Mouse (Mus musculus) embryonic facial prominence, embryonic 14.5 days (tissue): ENCODE measurements at regions not wholly inside any gene's neighbourhood (a gene's known extent, or its start where the extent isn't known, plus 50 kb on each side); places are given as distances from the start of the nearest gene placed in this dataset.

Source experiments
- ATAC-seq: fragments of 200-750 bp; cut with Nextera tagmentation; 2 replicates; pipeline ENCODE4 v1.8.0; 2017; ENCODE audit warnings: low read depth, moderate number of reproducible peaks, moderate TSS enrichment
- DNase-seq: peaks from one replicate; pipeline ENCODE4 v3.0.0-alpha.2; 2015; ENCODE audit warnings: low spot score
- H3K27ac ChIP-seq: fragments of 300-500 bp; sonication (generic); replicated peaks from 2 replicates; pipeline ENCODE4 v1.5.1; 2014; ENCODE audit warnings: low read depth, mild to moderate bottlenecking, low read length, moderate library complexity
- H3K27me3 ChIP-seq: fragments of 300-500 bp; sonication (generic); replicated peaks from 2 replicates; pipeline ENCODE4 v1.6.1; 2014; ENCODE audit warnings: low read length; ENCODE audit not compliant: control insufficient read depth, insufficient read depth
- H3K36me3 ChIP-seq: fragments of 300-500 bp; sonication (generic); 2 replicates; pipeline ENCODE4 v1.6.1; 2014; ENCODE audit warnings: low read length, mixed read lengths; ENCODE audit not compliant: control insufficient read depth, insufficient read depth
- H3K4me1 ChIP-seq: fragments of 300-500 bp; sonication (generic); 2 replicates; pipeline ENCODE4 v1.6.1; 2014; ENCODE audit warnings: antibody characterized with exemption, low read length; ENCODE audit not compliant: control insufficient read depth, insufficient read depth
- H3K4me2 ChIP-seq: fragments of 300-500 bp; sonication (generic); 2 replicates; pipeline ENCODE4 v1.6.1; 2014; ENCODE audit warnings: low read depth, mild to moderate bottlenecking, low read length, moderate library complexity, mixed read lengths
- H3K4me3 ChIP-seq: fragments of 300-500 bp; sonication (generic); 2 replicates; pipeline ENCODE4 v1.5.1; 2014; ENCODE audit warnings: low read depth, mild to moderate bottlenecking, low read length
- H3K9ac ChIP-seq: fragments of 300-500 bp; sonication (generic); 2 replicates; pipeline ENCODE4 v1.6.1; 2014; ENCODE audit warnings: low read depth, mild to moderate bottlenecking, low read length, moderate library complexity, mixed read lengths
- H3K9me3 ChIP-seq: fragments of 300-500 bp; sonication (generic); 2 replicates; pipeline ENCODE4 v1.6.1; 2016; ENCODE audit warnings: low read length; ENCODE audit not compliant: control insufficient read depth
- WGBS: fragments of 180-500 bp; shearing (Covaris S2); extraction: QIAGEN DNeasy Blood & Tissue Kit; methylation state at CpG from one replicate; pipeline ENCODE4 v1.1.7; 2014; 5-methylcytosine and 5-hydroxymethylcytosine counted together

DNA sequence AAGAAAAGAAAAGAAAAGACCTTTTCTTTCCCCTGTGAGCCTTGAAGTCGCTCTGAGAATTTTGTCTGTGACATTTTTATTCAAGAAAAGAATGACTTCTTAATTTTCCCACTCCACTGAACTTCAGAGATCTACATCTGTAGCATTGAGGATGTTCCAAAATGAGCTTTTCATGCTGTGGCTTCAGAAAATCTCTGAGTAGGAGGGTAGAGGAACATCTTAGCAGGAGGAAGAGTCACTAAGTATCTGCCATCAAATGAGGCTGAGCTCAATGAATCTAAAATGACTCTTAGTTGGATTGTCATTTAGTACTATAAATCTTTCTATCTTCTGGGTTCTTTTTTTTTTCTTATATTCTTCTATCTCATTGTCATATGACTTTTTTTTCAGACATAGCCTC, 1817.8 kb upstream of the Sel1l start:
- no peaks in the 10 kb centered on the region for H3K9me3 ChIP-seq
- ATAC-seq, result no peak
- no peaks in the 10 kb centered on the region for H3K36me3 ChIP-seq
- no peak overlapping the region for H3K9ac ChIP-seq
- 86% methylated on average over 1 of the region's 1 CpGs for WGBS
- no peak for DNase-seq
- H3K4me3 ChIP-seq, result no peak overlapping the region
- H3K4me1 ChIP-seq, result no peaks in the 10 kb centered on the region
- H3K27ac ChIP-seq, result no peak overlapping the region
- H3K27me3 ChIP-seq, result no peaks in the 10 kb centered on the region
- no peak overlapping the region for H3K4me2 ChIP-seq
